Mouse (Mus musculus) retina, postnatal 7 days (tissue): ENCODE data around the gene Rhox4d.
"Not testable (repeated sequence)": the region's sequence is repeated elsewhere in the genome, so short reads cannot be mapped to it uniquely, and the experiment has no call there.

ENCODE experiments used
- DNase-seq: peaks from one replicate; pipeline ENCODE4 v3.0.0-alpha.2; 2012; ENCODE audit warnings: low read depth, low spot score

The Rhox4d gene

GRCm38 (mm10) chrX:37514059-37514458 lies at the start of gene Rhox4d:
Gene Rhox4d (plus strand): TSS chrX:37514359.
- DNase-seq: not testable (repeated sequence)

DNA sequence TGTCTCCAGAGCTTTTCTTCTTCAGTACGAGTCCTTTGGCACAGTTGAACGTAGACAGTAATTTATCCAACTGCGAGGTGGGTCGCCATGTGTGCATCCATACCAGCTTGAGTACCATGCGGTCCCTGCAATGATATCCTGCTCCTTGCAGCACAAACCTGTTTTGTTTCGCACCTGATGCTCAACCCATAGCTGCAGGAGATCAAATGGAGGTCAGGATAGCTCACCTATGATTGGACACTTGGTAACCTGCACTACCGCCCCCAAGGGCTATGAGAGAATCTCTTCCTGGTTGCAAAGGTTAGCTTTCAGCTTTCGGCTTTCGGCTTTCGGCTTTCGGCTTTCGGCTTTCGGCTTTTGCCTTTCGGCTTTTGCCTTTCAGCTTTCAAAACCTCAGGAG lies 34.1 kb upstream of the Rhox4d start, which contains the start of gene Rhox4c:
TSS of gene Rhox4c (plus strand) at position 301 of the 400 bp plus-strand sequence.
- not testable (repeated sequence) for DNase-seq

DNA sequence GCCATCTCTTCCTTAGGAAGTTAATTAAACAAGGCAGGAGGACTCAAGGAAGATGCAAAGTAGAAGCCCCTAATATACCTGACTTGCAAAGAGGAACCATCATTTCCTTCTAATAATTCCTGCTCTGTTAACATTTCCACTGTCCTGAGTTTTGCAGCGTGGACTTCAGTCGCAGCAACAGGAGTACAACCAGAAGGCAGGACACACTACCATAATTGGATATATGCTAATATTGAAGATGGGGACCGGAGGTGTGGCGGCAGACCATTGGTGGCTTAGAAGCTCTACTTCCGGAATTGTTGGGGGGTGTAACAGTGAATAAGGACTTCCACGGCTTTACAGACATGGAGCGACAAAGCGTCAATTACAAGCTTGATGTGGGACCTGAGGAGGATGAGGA lies 16.0 kb downstream of the Rhox4d start, which contains the start of gene Rhox2e:
TSS of gene Rhox2e (plus strand) at position 301 of the 400 bp plus-strand sequence.
- not testable (repeated sequence) for DNase-seq

GRCm38 (mm10) chrX:37541719-37542118 lies 27.6 kb downstream of the Rhox4d start, which contains the start of gene Rhox3e:
Gene Rhox3e (plus strand): TSS chrX:37542019.
- not testable (repeated sequence) for DNase-seq

GRCm38 (mm10) chrX:37557112-37557511 lies 43.0 kb downstream of the Rhox4d start, which contains the start of gene Rhox4e:
Gene Rhox4e (plus strand): TSS chrX:37557412.
- DNase-seq: not testable (repeated sequence)
